Mouse (Mus musculus): Measurements from ENCODE around the gene Mrps7.

DNA sequence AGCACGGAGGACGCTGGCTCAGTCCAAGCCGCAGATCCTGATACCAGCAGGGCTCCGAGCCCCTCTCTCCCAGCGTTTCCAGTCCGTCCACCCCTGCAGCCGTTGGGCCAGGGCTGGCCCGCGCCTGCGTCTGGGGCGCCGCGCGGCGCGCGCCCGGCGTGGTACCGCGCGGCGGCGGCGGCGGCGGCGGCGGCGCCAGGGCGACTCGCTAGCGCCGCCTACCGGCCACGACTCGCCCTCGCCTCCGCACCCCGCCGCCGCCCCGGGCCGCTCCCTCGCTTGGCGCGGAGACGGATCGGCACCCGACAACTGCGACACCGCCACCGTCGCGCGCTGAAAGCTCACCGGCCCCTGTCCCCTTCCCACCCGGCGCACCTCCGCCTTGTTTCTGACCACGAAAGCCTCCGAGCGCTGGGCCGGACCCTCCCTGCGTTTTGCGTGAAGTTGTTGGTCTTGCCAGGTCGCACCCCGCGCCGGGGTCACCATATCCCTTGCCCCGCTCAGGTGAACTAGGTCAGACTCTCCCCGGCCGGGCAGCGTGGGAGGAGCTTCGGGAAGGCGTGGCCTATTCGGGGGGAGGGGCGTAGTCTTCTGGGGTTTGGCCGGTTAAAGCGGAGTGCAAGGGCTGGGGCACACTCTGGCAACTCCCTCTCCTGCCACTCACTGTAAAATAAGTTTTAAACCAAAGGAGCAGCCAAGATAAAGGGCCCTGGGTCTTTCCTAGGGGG is 8.8 kb downstream of the Mrps7 start, which contains the start of gene Mif4gd:
- no peak for TF ChIP-seq CTCF (conservative IDR thresholded peaks at IDR 0.05; ENCODE audit: low read length)
- no peak for TF ChIP-seq NANOG (IDR thresholded peaks at IDR 0.05; ENCODE audit: borderline replicate concordance, low read length)
